Mouse (Mus musculus): ENCODE measurements around the gene Glrp1. TPM values are rescaled to one million over a fixed set of nuclear protein-coding genes. Genes with fewer than 3 reads are reported as not detected.

Gene Glrp1
- polyA plus RNA-seq, 1 experiment = not detected

GRCm38 (mm10) chr1:88465722-88466121, 44.1 kb downstream of the Glrp1 start:
- TF ChIP-seq CTCF (IDR thresholded peaks at IDR 0.05; ENCODE audit: extremely low read depth, insufficient read depth, insufficient read length, insufficient replicate concordance) = 0 out of 2 replicates have a peak, but pooled peaks have one; percentile 9
- TF ChIP-seq POLR2A (IDR thresholded peaks at IDR 0.05; ENCODE audit: low read depth, low read length) = no peak
- Histone ChIP-seq H3K4me3 (ENCODE audit: extremely low read depth, insufficient read depth, insufficient read length) (no peak overlapping the region), H3K4me1 (ENCODE audit: control insufficient read depth, insufficient read depth, insufficient read length) (no peaks in the 10 kb centered on the region), H3K27me3 (ENCODE audit: control insufficient read depth, insufficient read depth, low read length) (no peaks in the 10 kb centered on the region), H3K36me3 (ENCODE audit: control insufficient read depth, insufficient read depth, low read length) (no peaks in the 10 kb centered on the region), H3K27ac (ENCODE audit: insufficient read depth, low read length) (no peak overlapping the region)
- 64% methylated on average over 4 of the region's 4 CpGs for WGBS
- DNase-seq (ENCODE audit: low read depth in 1 of 2, low spot score in 2 of 2) = no peak

- no peak for DNase-seq (ENCODE audit: low read depth in 1 of 2, low spot score in 2 of 2)
- Histone ChIP-seq H3K36me3 (ENCODE audit: control insufficient read depth, insufficient read depth, low read length) (no peaks in the 10 kb centered on the region), H3K27ac (ENCODE audit: insufficient read depth, low read length) (no peak overlapping the region), H3K27me3 (ENCODE audit: control insufficient read depth, insufficient read depth, low read length) (no peaks in the 10 kb centered on the region), H3K4me3 (ENCODE audit: extremely low read depth, insufficient read depth, insufficient read length) (no peak overlapping the region), H3K4me1 (ENCODE audit: control insufficient read depth, insufficient read depth, insufficient read length) (no peaks in the 10 kb centered on the region)
- no peak for TF ChIP-seq CTCF (IDR thresholded peaks at IDR 0.05; ENCODE audit: extremely low read depth, insufficient read depth, insufficient read length, insufficient replicate concordance)
- WGBS = 90% methylated on average over 6 of the region's 6 CpGs
Observed at GRCm38 (mm10) chr1:88464109-88464905, 45.6 kb downstream of the Glrp1 start.

GRCm38 (mm10) chr1:88463241-88463640, 46.6 kb downstream of the Glrp1 start:
- WGBS = 87% methylated on average over 3 of the region's 3 CpGs
- H3K36me3 ChIP-seq (ENCODE audit: control insufficient read depth, insufficient read depth, low read length) = no peaks in the 10 kb centered on the region
- no peaks in the 10 kb centered on the region for H3K27me3 ChIP-seq (ENCODE audit: control insufficient read depth, insufficient read depth, low read length)

GRCm38 (mm10) chr1:88462484-88462883, 47.4 kb downstream of the Glrp1 start:
- H3K27me3 ChIP-seq (ENCODE audit: control insufficient read depth, insufficient read depth, low read length) = no peaks in the 10 kb centered on the region
- no peak overlapping the region for H3K27ac ChIP-seq (ENCODE audit: insufficient read depth, low read length)
- no peak overlapping the region for H3K4me3 ChIP-seq (ENCODE audit: extremely low read depth, insufficient read depth, insufficient read length)
- H3K36me3 ChIP-seq (ENCODE audit: control insufficient read depth, insufficient read depth, low read length) = no peaks in the 10 kb centered on the region
- TF ChIP-seq POLR2A (IDR thresholded peaks at IDR 0.05; ENCODE audit: low read depth, low read length) (no peak), CTCF (IDR thresholded peaks at IDR 0.05; ENCODE audit: extremely low read depth, insufficient read depth, insufficient read length, insufficient replicate concordance) (no peak)
- WGBS = 10% methylated on average over 6 of the region's 6 CpGs
- H3K4me1 ChIP-seq (ENCODE audit: control insufficient read depth, insufficient read depth, insufficient read length) = no peaks in the 10 kb centered on the region
- no peak for DNase-seq (ENCODE audit: low read depth in 1 of 2, low spot score in 2 of 2)

More at GRCm38 (mm10) chr1:88463241-88463640, 46.6 kb downstream of the Glrp1 start:
- Histone ChIP-seq H3K4me3 (ENCODE audit: extremely low read depth, insufficient read depth, insufficient read length) (no peak overlapping the region), H3K27ac (ENCODE audit: insufficient read depth, low read length) (no peak overlapping the region), H3K4me1 (ENCODE audit: control insufficient read depth, insufficient read depth, insufficient read length) (no peaks in the 10 kb centered on the region)
- no peak for TF ChIP-seq CTCF (IDR thresholded peaks at IDR 0.05; ENCODE audit: extremely low read depth, insufficient read depth, insufficient read length, insufficient replicate concordance)
- TF ChIP-seq POLR2A (IDR thresholded peaks at IDR 0.05; ENCODE audit: low read depth, low read length) = no peak
- no peak for DNase-seq (ENCODE audit: low read depth in 1 of 2, low spot score in 2 of 2)

- no peak for DNase-seq (ENCODE audit: low read depth in 1 of 2, low spot score in 2 of 2)
- TF ChIP-seq CTCF (IDR thresholded peaks at IDR 0.05; ENCODE audit: extremely low read depth, insufficient read depth, insufficient read length, insufficient replicate concordance) (no peak), POLR2A (IDR thresholded peaks at IDR 0.05; ENCODE audit: low read depth, low read length) (no peak)
- H3K27me3 ChIP-seq (ENCODE audit: control insufficient read depth, insufficient read depth, low read length) = no peaks in the 10 kb centered on the region
- H3K4me1 ChIP-seq (ENCODE audit: control insufficient read depth, insufficient read depth, insufficient read length) = no peaks in the 10 kb centered on the region
- H3K36me3 ChIP-seq (ENCODE audit: control insufficient read depth, insufficient read depth, low read length) = no peaks in the 10 kb centered on the region
- 16% methylated on average over 1 of the region's 1 CpGs for WGBS
- H3K4me3 ChIP-seq (ENCODE audit: extremely low read depth, insufficient read depth, insufficient read length) = no peak overlapping the region
- no peak overlapping the region for H3K27ac ChIP-seq (ENCODE audit: insufficient read depth, low read length)
Observed at GRCm38 (mm10) chr1:88461096-88461495, 48.8 kb downstream of the Glrp1 start.

- no peaks in the 10 kb centered on the region for H3K27me3 ChIP-seq (ENCODE audit: control insufficient read depth, insufficient read depth, low read length)
- H3K4me3 ChIP-seq (ENCODE audit: extremely low read depth, insufficient read depth, insufficient read length) = no peak overlapping the region
- no peaks in the 10 kb centered on the region for H3K36me3 ChIP-seq (ENCODE audit: control insufficient read depth, insufficient read depth, low read length)
- WGBS = 82% methylated on average over 5 of the region's 5 CpGs
- no peak for DNase-seq (ENCODE audit: low read depth in 1 of 2, low spot score in 2 of 2)
- TF ChIP-seq CTCF (IDR thresholded peaks at IDR 0.05; ENCODE audit: extremely low read depth, insufficient read depth, insufficient read length, insufficient replicate concordance) (no peak), POLR2A (IDR thresholded peaks at IDR 0.05; ENCODE audit: low read depth, low read length) (no peak)
- no peak overlapping the region for H3K27ac ChIP-seq (ENCODE audit: insufficient read depth, low read length)
- no peaks in the 10 kb centered on the region for H3K4me1 ChIP-seq (ENCODE audit: control insufficient read depth, insufficient read depth, insufficient read length)
Observed at GRCm38 (mm10) chr1:88459655-88460054, 50.2 kb downstream of the Glrp1 start.

- H3K4me3 ChIP-seq (ENCODE audit: extremely low read depth, insufficient read depth, insufficient read length) = no peak overlapping the region
- no peaks in the 10 kb centered on the region for H3K27me3 ChIP-seq (ENCODE audit: control insufficient read depth, insufficient read depth, low read length)
- no peak overlapping the region for H3K27ac ChIP-seq (ENCODE audit: insufficient read depth, low read length)
- H3K4me1 ChIP-seq (ENCODE audit: control insufficient read depth, insufficient read depth, insufficient read length) = no peaks in the 10 kb centered on the region
- TF ChIP-seq POLR2A (IDR thresholded peaks at IDR 0.05; ENCODE audit: low read depth, low read length) = no peak
- no peak for TF ChIP-seq CTCF (IDR thresholded peaks at IDR 0.05; ENCODE audit: extremely low read depth, insufficient read depth, insufficient read length, insufficient replicate concordance)
- WGBS = 86% methylated on average over 4 of the region's 4 CpGs
- no peaks in the 10 kb centered on the region for H3K36me3 ChIP-seq (ENCODE audit: control insufficient read depth, insufficient read depth, low read length)
- DNase-seq (ENCODE audit: low read depth in 1 of 2, low spot score in 2 of 2) = no peak
Observed at GRCm38 (mm10) chr1:88459196-88459595, 50.7 kb downstream of the Glrp1 start.

Measured in spleen, adult 2 months (tissue).